Mouse (Mus musculus) embryo, embryonic 11.5 days (tissue): ENCODE data around the gene Jazf1.

Source experiments
- DNase-seq: peaks from one replicate; pipeline ENCODE4 v3.0.0-alpha.2; 2012; ENCODE audit warnings: low read depth, low spot score

Gene Jazf1

GRCm38 (mm10) chr6:52956131-52956530 lies 112.3 kb downstream of the Jazf1 start:
- no peak for DNase-seq

DNA sequence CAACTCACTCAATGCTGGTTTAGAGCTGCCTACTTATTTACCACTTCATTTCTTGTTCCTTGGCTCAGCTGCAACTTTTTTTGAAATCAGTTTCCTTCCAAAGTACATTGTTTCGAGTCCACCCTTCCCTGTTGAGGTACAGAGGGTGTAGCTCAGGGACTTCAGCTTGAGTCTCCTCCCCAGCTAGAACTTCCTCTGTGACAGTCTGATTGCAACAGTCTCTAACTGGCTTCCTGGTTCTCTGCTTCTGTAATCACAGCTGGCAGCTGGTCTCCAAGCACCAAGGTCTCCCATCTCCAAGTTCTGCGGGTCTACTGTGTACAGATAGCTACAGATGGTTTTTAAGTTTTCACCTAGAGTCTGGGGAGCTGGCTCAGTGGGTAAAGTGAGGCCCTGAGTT lies 113.1 kb downstream of the Jazf1 start:
- no peak for DNase-seq

GRCm38 (mm10) chr6:52954861-52955260 lies 113.6 kb downstream of the Jazf1 start:
- no peak for DNase-seq

DNA sequence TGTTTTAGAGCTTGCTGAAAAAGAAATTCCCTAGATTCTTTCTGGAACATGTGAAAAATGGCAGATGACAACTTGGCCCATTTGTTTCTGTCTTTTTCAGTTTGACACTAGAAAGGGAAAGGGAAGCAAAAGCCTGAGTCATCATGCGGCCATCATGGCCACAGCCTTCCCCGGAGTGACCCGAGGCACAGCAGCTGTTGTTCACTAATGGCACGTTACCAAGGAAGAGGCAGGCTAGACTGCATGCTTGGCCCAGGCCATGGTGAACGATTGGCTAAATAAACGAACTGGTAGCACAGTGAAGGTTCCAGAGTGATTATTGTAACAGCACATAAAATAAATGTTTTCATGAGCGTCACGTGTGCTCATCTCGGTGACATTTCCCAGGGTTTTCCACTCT lies 114.0 kb downstream of the Jazf1 start:
- DNase-seq, result no peak

DNA sequence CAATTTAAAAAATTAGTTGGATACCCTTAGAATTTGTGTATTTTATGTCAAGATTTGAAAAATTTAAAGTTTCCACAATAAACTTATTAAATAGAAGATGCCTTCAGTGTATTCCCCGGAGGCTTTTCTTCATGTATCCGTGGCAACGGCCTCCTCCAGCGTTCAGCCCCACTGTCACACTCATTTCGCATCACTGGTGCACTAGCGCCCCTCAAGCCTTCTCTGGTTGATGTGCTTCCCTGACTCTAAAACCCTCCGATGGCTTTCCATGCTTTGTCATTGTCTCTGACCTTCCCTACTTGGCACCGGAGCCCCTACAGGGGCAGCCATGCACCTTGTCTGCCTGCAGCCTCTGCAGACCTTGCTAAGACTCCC lies 115.9 kb downstream of the Jazf1 start:
- no peak for DNase-seq

DNA sequence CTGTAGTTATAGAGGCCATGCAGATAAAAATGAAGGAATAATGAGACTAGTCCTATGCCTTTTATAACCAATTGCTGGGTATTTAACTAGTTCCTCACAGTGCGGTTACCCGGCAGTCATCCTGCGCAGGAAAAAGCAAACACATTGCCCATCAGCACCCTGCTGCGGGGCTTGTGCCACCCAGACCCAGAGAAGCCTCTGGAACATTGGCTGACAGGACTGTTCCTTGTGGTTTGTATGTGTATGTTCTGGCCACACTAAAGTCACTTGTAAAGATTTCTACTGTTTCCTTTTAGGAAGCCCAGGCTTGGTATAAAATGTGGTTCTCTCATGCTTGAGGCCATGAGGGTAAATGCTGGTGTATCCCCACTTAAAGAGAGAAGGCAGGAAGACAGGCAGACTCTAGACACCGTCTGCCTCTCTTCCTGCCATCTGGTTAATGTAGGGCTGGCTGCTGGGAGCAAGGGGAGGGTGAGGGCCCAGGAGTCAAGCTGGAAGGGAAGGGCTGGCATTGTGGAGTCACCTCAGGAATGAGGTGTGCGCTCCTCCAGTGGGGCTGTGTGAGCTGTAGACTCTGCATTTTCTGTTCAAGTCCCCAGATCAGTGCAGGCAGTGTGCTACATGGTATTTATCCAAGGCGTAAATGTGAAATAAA lies 116.4 kb downstream of the Jazf1 start:
- no peak for DNase-seq

DNA sequence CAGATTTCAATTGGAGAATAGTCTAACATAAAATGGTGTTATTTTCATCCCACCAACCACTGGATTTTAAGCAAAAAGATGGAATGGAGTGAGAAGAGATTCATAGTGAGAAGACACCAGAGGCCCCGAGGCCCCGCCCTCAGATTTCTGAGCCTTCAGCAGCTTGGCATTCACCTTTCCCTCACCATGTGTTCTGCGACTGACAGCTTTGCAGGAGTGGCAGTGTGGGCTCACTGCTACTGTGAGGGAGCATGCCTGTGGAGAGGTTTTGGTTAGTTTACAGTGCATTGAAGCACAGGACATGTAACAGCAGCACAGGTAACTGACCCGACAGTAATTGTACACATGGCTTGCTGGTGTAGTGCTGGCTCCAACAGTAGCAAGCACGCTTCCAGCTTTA lies 118.1 kb downstream of the Jazf1 start:
- no peak for DNase-seq

DNA sequence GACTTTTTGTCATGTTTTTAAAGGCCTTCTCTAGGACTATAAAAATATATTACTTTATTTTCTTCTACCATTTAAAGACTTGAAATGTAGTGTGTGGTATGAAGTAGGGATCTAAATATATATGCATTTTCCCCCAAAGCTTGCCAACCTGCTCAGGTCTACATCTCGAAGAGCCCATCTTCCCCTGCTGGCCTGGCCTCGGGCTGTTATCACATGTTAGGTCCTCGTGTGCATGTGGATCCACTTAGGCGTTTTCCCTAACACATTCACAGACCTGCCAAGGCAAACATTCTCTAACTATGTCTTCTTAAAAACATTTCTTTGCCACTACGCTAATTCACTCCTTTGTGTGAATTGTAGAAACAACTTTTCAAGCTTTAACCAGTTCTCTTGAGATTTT lies 125.9 kb downstream of the Jazf1 start:
- DNase-seq, result no peak

DNA sequence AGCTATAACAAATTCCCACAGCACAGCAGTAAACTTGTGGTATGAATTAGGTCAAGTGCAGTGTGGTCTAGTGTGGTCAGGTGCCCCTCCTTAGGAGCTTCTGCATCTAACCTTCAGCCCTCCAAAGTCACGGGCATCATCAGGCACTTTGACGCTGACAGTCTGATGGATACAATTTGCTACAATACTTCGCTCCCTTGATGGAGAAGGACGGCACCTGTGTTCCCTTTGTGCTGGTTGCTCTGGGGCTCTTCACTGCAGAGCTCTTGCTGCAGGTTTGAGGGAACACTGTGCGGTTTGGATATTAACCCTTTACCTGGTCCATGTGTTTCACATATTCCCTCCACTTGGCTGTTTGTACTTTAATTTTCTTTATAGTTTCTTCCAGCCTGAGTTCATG lies 126.3 kb downstream of the Jazf1 start:
- DNase-seq, result no peak

GRCm38 (mm10) chr6:52937916-52938315 lies 130.5 kb downstream of the Jazf1 start:
- no peak for DNase-seq

- no peak for DNase-seq
Measured at GRCm38 (mm10) chr6:52936995-52937394, 131.4 kb downstream of the Jazf1 start.

DNA sequence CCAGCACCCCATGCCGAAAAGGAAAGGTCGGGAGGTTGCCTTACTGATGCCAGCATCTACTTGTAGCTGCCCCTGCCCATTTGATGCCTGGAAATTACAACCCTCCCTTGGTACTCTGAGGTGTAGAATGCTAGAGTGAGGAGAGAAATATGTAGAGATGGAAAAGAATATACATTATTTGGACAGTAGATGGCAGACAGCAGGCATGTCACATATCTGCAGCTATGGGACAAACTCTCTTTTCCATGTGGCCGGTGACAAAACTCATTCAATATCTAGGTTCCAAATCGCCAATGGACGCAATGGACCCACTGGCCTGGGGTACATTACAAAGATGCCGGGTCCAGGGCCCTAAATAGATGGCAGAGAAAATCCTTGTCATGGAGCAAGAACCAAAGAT lies 134.4 kb downstream of the Jazf1 start:
- DNase-seq, result no peak

DNA sequence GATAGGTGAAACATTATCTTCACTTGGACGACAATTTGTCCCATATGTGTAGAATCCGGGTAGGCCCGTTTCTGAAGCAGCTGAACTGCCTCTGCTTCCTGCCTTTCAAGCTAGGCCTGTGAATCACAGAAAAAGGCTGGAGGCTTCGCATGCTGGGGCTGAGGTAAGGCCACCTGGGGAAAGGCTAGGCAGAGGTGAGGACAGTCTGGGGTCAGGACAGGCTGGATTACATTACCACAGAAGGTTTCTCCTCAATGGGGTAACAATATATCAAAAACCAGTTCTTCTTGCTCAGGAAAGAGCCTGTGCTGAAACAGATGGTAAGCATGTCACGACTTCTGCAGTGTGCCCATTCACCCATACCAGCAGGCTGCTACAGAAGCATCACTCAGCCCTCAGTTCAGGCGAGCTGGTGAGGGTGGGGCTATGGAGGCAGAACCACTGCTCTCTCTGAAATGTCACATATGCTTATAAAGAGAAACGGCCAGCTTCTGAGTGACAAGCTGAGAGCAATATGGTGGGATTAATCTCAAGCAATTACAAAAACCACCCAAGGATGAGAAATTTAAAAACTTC lies 135.7 kb downstream of the Jazf1 start:
- DNase-seq, result no peak

- DNase-seq, result no peak
Measured at GRCm38 (mm10) chr6:52929358-52929757, 139.1 kb downstream of the Jazf1 start.

GRCm38 (mm10) chr6:52926947-52927346 lies 141.5 kb downstream of the Jazf1 start:
- DNase-seq, result no peak

DNA sequence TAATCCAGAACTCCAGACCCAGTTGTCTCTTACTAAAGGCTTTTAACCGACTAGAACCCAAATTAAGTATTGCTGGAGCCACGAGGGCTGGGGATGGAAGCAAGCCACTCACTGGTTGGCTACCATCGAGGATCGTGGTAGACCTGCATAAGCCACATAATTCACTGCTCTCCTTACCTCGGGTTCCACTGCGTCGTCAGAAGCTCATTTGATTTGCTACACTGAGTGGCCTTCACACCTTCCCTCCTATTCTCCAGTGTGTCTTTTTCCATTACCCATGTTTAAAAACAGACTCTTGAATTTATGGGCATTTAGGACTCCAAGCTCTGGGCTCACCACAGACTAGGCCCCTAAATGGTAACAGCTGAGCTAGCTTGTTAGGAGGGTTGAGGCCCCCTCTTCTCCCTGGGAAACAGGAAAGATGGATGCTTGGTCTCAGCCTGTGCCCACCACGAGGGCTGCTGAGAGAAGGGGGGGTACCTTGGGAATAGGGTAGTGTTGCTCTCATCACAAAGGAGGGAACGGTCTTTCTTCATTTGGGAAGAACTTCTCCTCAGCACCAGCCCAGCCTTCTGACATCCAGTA lies 142.9 kb downstream of the Jazf1 start:
- no peak for DNase-seq

DNA sequence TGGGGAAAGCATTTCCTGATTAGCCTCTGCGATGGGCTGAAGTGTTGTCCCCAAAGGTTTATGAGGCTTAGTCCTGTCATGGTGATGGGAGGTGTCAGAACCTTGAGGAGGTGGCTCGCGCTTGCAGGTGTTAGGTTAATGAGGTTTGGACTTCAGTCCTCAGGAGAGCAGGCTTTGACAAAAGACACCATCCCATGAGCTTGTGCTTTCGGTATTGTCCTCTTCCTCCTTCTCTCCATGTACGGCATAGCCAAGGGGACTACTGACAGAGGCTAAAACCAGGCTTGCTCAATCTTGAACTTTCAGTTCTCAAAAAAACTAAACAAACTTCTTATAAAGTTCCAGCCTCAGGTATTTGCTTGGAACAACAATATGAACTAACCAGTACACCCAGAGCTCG lies 147.2 kb downstream of the Jazf1 start:
- DNase-seq, result no peak

GRCm38 (mm10) chr6:52920719-52921118 lies 147.7 kb downstream of the Jazf1 start:
- no peak for DNase-seq

DNA sequence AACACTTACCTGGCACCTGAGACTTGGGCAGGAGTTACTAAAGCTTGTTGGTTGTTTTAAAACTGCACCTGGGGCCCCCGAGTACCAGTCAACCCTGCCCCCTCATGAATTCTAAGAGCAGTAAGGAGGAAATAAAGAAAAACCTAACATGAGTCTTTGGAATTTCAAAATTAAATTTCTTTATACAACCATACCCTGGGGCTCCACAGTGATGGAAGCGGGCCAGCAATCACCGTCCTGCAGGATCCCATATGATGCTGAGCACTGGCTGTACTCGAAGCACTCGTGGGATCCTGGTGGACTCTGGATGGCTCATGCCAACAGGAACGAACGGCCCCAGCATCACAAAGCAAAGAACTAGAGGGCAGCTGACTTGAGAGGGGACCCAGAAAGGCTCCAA lies 149.0 kb downstream of the Jazf1 start:
- DNase-seq, result no peak

- DNase-seq, result peak; percentile 68
Measured at GRCm38 (mm10) chr6:52918980-52919379, 149.5 kb downstream of the Jazf1 start.

DNA sequence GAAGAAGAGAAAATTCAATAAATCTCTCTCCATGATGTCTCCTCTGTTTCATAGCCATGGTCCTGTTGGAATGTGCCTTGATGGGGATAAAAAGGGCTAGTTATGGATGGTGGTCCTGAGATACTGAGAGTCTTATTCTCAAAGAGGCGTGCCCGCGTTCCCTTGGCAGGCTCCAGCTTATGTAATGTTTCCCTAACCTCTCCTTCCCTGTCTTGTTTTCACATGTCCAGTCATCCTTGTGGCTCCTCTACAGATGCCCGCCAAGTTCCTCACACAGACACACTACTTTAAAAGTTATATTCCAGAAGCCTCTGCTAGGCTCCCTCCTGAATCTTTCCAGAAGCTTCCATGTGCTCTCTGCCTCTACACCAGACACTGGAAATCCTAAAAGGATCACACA lies 151.0 kb downstream of the Jazf1 start:
- DNase-seq, result no peak

GRCm38 (mm10) chr6:52916836-52917376 lies 151.5 kb downstream of the Jazf1 start:
- no peak for DNase-seq

DNA sequence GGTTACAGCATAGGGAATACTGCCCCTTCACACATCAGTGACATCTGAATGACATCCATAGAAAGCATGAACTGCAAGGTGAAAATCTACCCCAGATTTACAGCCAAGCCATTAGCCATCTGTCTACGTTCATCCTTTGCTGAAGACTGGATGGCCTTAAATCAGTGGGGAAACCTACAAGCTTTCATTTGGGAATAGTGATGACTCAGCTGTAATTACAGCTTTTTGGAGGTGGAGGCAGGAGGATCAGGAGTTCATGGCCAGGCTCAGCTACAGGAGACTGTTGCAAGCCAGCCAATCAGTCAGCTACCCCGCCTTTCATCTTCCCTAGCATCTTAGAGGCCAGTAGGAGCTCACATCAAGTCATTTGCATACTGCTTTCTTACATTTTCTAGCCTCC lies 153.5 kb downstream of the Jazf1 start:
- DNase-seq, result no peak
